Mouse (Mus musculus): ENCODE data around the gene Flt3. TPM values are rescaled to one million over a fixed set of nuclear protein-coding genes. Genes with fewer than 3 reads are reported as not detected.

Gene Flt3
- polyA plus RNA-seq, 1 experiment from 2014 or later: 0.20 TPM

DNA sequence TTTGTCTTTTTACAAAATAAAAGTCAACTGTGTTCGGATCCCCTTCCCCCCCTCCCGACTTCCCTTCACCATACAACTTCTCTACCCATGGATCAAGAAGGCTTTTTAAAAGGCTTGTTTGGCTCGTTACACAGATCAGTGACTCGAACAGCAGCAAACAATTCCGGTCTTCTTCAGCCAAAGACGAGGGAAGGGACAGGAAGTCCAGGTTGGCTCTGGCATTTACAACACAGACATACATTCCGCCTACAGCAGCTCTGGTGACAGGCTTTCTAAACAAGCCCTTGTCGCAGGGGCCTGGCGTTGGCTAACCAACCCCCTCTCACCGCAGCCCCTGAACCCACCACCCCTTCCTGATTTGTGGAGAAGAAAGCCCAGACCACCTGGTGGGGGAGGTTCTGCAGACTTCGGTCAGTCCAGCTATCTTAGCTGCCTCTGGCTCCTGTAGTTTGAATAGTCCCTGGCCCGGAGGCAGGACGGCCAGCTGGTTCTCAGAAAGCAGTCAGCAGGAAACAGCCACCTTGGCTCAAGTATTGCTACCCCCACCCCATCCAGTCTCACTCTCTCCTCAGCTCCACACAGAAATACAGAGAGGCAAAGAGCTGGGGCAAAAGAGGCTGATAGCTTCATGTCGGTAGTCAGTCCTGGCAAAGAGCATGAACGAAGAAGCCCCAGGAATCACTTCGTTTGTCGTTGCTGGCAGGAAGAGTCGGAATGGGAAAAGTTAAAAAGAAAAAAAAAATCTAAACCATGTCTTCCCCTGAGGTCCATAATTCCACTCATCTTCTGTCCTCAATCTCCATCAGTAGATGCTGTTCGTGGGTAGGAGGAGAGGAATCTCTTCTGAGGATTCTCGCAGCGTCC, 99.1 kb downstream of the Flt3 start:
- no peak overlapping the region for H3K27ac ChIP-seq (ENCODE audit: poor library complexity, severe bottlenecking)
- H3K27me3 ChIP-seq (replicated peaks): peaks cover 94% of the 10 kb centered on the region
- under 1% methylated on average over 21 of the region's 21 CpGs for WGBS
- H3K4me2 ChIP-seq: no peak overlapping the region
- ATAC-seq (ENCODE audit: insufficient number of reproducible peaks, low FRiP score): no peak
- peaks cover 16% of the 10 kb centered on the region for H3K4me1 ChIP-seq (replicated peaks)
- H3K4me3 ChIP-seq: 0 out of 2 replicates have a peak overlapping the region, but pooled peaks have one; percentile 7
- H3K9ac ChIP-seq: no peak overlapping the region
- H3K9me3 ChIP-seq (replicated peaks): no peaks in the 10 kb centered on the region
- H3K36me3 ChIP-seq: no peaks in the 10 kb centered on the region

DNA sequence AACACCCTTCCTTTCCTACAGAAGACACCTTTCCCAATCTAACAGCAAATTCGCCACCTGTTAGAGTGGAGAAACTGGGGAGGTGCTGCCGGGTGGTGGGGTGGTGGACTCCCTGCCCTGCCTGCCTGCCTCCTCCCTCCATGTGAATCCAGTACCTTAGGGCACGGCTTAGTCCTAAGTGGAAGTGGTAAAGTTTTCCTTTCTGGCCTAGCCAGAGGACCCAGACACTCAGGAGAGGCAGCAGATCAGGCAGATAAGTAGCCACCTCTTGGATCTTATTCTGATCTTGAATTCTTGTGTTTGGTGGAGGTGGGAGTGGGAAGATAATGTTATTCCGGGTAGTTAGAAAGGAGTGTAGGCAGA, 100.3 kb downstream of the Flt3 start:
- Histone ChIP-seq H3K4me3 (peak overlapping the region; percentile 37), H3K9me3 (replicated peaks) (no peaks in the 10 kb centered on the region), H3K4me2 (peak overlapping the region; percentile 66), H3K9ac (no peak overlapping the region), H3K4me1 (replicated peaks) (peaks cover 14% of the 10 kb centered on the region), H3K27ac (ENCODE audit: poor library complexity, severe bottlenecking) (no peak overlapping the region), H3K36me3 (no peaks in the 10 kb centered on the region), H3K27me3 (replicated peaks) (peaks cover 92% of the 10 kb centered on the region)
- under 1% methylated on average over 4 of the region's 4 CpGs for WGBS
- ATAC-seq (ENCODE audit: insufficient number of reproducible peaks, low FRiP score): no peak

DNA sequence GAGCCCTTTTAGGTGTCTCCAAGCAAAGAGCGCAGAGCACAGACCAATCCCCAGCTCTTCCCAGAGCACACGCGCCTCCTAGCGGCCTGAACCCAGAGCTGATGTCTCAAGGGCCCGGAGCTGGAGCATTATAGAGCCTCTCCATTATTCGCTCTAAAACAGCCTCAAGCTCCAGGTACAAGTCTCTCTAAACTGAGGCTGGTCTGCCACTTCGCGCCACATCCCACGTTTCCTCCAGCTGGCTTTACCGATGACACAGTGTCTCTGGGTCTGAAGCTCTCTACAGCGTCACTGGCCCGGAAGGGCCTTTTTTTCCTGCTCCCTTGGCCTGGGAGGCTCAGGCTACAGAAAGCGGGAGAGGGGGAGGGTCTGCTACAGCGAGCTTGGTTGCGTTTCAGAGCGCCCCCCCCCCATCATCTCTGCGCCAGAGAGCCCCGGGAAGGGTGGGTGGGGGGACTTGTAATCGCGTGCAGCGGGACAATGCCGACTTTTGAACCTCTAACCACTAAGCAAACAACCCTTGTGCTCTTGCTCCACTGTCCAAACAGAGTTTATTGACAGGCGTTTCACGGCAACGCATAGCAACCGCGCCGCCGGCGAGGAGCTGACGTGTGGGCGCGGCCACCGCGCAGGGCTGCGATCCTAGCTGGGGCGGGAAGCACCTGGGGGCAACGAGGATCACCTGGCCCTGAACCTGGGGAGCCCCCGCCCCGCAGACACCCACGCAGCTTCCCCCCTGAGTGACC, 100.9 kb downstream of the Flt3 start:
- Histone ChIP-seq H3K9me3 (replicated peaks) (no peaks in the 10 kb centered on the region), H3K36me3 (no peaks in the 10 kb centered on the region), H3K4me3 (peak overlapping the region; percentile 37), H3K4me1 (replicated peaks) (peaks cover 14% of the 10 kb centered on the region), H3K27me3 (replicated peaks) (peaks cover 92% of the 10 kb centered on the region), H3K9ac (no peak overlapping the region; the same call in 1 of the 2 replicates), H3K27ac (ENCODE audit: poor library complexity, severe bottlenecking) (no peak overlapping the region), H3K4me2 (peak overlapping the region; percentile 66)
- peak; percentile 55 for ATAC-seq (ENCODE audit: insufficient number of reproducible peaks, low FRiP score)
- 1% methylated on average over 40 of the region's 41 CpGs for WGBS

DNA sequence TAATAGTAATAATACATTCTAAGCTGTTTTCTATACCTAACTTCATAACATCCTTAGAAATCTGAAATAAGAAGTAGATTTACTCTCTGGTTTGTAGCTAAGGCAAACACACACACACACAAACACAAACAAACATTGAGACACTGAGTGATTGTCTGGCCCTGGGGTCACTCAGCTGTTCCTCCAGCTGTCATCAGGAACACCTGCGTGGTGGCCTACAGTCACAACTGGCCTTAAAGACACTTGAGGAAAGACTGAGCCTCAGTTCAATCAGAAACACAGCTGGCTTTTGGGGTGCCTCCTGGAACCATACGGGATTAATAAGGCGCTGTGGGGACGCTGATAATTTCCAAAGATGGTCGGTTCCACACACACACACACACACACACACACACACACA, 103.0 kb downstream of the Flt3 start:
- Histone ChIP-seq H3K9ac (no peak overlapping the region), H3K9me3 (replicated peaks) (no peaks in the 10 kb centered on the region), H3K4me2 (no peak overlapping the region), H3K36me3 (no peaks in the 10 kb centered on the region), H3K27ac (ENCODE audit: poor library complexity, severe bottlenecking) (no peak overlapping the region), H3K4me1 (replicated peaks) (peaks cover 30% of the 10 kb centered on the region), H3K4me3 (no peak overlapping the region), H3K27me3 (replicated peaks) (peaks cover 91% of the 10 kb centered on the region)
- ATAC-seq (ENCODE audit: insufficient number of reproducible peaks, low FRiP score): no peak
- 49% methylated on average over 4 of the region's 5 CpGs for WGBS

DNA sequence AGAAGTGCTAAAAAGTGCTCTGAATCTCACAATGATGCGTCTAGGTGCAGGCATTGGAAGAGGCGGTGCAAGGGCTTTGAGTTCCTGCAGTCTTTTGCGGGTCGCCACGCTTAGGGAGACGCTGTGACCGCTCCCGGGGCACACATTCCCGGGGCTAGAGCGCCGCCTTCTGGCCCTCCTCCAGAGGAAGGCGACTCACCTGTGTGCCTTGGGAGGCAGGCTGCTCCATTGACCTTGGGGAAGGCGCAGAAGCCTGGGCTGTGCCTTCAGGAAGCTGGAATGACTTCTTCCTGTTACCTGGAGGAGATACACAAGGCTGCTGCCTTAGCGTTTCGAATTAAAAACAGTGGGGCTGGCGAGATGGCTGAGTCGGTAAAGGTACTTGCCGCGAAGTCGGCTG, 106.2 kb downstream of the Flt3 start:
- Histone ChIP-seq H3K4me3 (no peak overlapping the region), H3K9ac (no peak overlapping the region), H3K4me1 (replicated peaks) (peaks cover 21% of the 10 kb centered on the region), H3K27me3 (replicated peaks) (peaks cover 74% of the 10 kb centered on the region), H3K4me2 (no peak overlapping the region), H3K27ac (ENCODE audit: poor library complexity, severe bottlenecking) (no peak overlapping the region), H3K36me3 (no peaks in the 10 kb centered on the region), H3K9me3 (replicated peaks) (no peaks in the 10 kb centered on the region)
- 10% methylated on average over 20 of the region's 20 CpGs for WGBS
- no peak for ATAC-seq (ENCODE audit: insufficient number of reproducible peaks, low FRiP score)

DNA sequence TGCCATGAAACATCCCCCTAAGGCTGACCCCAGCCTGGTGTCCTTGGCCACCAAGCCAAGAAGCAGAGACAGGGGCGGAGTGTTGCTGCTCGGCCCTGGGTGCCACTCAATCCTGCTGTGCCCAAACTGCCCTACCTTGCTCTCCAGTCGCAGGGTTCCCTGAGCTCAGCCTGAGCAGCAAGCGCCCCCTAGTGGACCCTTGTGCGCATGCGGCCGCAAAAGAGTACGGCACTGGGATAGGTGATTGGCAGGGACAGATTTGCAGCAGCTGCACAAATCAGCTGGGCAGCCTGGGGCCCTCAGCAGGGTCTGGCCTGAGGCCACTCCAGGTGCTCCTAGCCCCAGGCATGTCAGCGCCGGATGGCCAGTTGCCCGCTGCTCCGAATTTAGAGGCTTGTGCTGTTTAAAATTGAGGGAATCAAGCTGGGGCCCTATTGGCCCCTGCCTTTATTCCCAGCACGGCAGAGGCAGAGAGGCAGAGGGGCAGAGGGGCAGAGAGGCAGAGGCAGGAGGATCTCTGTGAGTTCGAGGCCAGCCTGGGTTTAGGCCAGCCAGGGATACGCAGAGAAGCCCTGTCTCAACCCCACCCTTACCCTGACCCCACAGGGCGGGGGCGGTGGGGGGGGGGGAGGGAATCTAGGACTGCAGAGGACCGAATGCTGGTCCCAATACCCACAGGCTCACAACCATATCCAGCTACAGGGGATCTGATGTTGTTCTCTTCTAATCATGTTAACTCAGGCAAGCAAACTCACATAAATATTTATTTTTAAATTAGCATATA, 107.0 kb downstream of the Flt3 start:
- no peaks in the 10 kb centered on the region for H3K36me3 ChIP-seq
- WGBS: 13% methylated on average over 18 of the region's 18 CpGs
- H3K4me3 ChIP-seq: no peak overlapping the region
- peak overlapping the region; percentile 10 for H3K4me2 ChIP-seq
- H3K9me3 ChIP-seq (replicated peaks): no peaks in the 10 kb centered on the region
- ATAC-seq (ENCODE audit: insufficient number of reproducible peaks, low FRiP score): peak; percentile 73; the same call in 1 of the 2 replicates
- H3K9ac ChIP-seq: no peak overlapping the region
- H3K27ac ChIP-seq (ENCODE audit: poor library complexity, severe bottlenecking): no peak overlapping the region
- peaks cover 21% of the 10 kb centered on the region for H3K4me1 ChIP-seq (replicated peaks)
- H3K27me3 ChIP-seq (replicated peaks): peaks cover 68% of the 10 kb centered on the region

DNA sequence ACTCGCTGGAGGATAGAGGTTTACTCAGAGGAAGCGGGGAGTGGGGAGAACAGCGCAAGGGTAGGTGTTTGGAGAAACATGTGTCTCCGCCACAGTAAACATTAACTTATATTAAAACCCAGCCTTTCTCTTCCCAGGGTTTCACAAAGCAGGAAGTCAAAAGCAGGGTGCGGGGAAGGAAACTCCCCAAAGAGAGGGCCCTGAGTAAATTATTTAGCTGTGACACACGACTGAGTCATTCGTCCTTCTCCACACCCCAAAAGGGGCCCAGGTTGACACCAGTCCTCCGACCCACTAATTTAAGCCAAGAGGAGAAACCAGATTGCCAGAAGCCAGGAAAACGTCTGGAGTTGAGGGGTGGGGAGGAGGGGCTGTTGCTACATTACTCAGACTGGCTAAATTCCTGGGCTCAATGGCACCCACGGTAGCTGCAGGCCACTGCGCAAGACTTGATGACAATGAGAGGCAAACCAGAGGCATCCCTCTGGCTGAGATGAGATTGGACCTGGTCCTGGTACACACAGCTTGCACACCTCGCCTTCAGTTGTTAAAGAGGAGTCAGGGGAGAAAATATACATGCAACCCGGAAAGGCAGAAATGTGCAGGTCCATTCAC, 107.7 kb downstream of the Flt3 start:
- Histone ChIP-seq H3K4me1 (replicated peaks) (peaks cover 21% of the 10 kb centered on the region), H3K4me3 (no peak overlapping the region), H3K4me2 (peak overlapping the region; percentile 10), H3K36me3 (no peaks in the 10 kb centered on the region), H3K9ac (no peak overlapping the region), H3K27ac (ENCODE audit: poor library complexity, severe bottlenecking) (no peak overlapping the region), H3K9me3 (replicated peaks) (no peaks in the 10 kb centered on the region), H3K27me3 (replicated peaks) (peaks cover 66% of the 10 kb centered on the region)
- 19% methylated on average over 13 of the region's 13 CpGs for WGBS
- no peak for ATAC-seq (ENCODE audit: insufficient number of reproducible peaks, low FRiP score)

DNA sequence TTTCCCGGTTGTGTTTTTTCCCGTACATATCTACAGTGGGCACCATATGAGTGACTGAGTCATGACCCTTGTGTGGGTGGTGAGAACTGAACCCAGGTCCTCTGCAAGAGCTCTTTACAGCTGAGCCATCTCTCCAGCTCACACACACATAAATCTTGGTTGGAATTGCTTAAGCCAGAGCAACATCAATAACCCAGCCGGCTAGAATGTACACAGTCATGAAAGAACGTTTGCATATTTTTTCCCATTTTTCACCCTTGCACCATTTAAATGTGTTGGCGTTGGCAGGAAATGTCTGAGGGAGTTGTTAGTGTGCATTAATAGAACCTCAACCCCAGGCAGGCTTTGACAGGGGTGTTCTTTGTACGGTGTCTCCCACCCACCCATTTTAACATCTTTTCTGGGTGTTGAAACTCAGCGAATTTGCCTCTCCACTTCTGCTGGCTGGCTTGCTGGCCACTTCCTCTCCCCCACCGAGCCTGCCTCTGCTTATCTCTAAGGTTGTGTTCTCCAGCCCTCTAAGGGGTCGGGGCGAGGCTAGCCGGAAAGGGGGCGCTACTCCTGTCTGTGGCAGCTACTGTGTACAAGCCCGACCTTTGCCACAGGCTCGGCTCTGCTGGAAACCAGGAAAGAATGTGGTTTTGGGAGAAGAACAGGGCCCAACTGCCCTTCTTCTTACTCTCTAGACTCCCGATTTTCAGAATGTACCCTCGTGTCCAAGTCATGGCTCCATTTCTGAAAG, 108.4 kb downstream of the Flt3 start:
- WGBS: 22% methylated on average over 16 of the region's 16 CpGs
- H3K4me1 ChIP-seq (replicated peaks): peaks cover 21% of the 10 kb centered on the region
- H3K36me3 ChIP-seq: no peaks in the 10 kb centered on the region
- ATAC-seq (ENCODE audit: insufficient number of reproducible peaks, low FRiP score): no peak
- no peak overlapping the region for H3K27ac ChIP-seq (ENCODE audit: poor library complexity, severe bottlenecking)
- H3K27me3 ChIP-seq (replicated peaks): peaks cover 63% of the 10 kb centered on the region
- H3K4me2 ChIP-seq: peak overlapping the region; percentile 8; the same call in 1 of the 2 replicates
- H3K4me3 ChIP-seq: no peak overlapping the region
- no peak overlapping the region for H3K9ac ChIP-seq
- H3K9me3 ChIP-seq (replicated peaks): no peaks in the 10 kb centered on the region

DNA sequence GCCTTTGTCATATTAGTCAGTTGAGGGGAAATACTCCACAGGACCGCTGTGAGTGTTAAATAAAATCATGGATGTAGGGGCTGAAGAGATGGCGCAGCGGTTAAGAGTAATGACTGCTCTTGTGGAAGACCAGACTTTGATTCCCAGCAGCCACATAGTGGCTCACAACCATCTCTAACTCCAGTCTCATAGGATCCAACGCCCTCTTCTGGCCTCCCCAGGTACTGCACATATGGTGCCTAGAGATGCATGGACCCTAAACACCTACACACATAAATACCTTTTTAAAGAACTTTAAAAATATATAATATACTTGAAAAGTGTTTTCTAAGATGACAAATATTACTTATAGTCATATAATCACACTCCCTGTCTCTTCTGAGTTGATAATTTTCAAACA, 115.9 kb downstream of the Flt3 start:
- WGBS: 68% methylated on average over 4 of the region's 4 CpGs
- Histone ChIP-seq H3K36me3 (no peaks in the 10 kb centered on the region), H3K4me3 (no peak overlapping the region), H3K27ac (ENCODE audit: poor library complexity, severe bottlenecking) (no peak overlapping the region), H3K9ac (no peak overlapping the region), H3K27me3 (replicated peaks) (peaks cover 35% of the 10 kb centered on the region), H3K9me3 (replicated peaks) (no peaks in the 10 kb centered on the region), H3K4me1 (replicated peaks) (no peaks in the 10 kb centered on the region), H3K4me2 (no peak overlapping the region)
- no peak for ATAC-seq (ENCODE audit: insufficient number of reproducible peaks, low FRiP score)
